19 mouse cellular contexts compared by ENCODE assay signal in genomic region chr6:29903343-29903914, GRCm38 (mm10). TPM values are rescaled to one million over a fixed set of nuclear protein-coding genes. Genes with fewer than 3 reads are reported as not detected.
DNase-seq lines count a peak whose midpoint lies in the region; ATAC-seq lines count a peak whose summit lies in the region.
"Had no signal": no experiment of that assay in that cellular context is flagged by ENCODE, and none has a peak within 500 bp of the region (broad histone marks: within the 10 kb centered on the region; RNA-seq: fewer than 3 reads in every experiment).

No protein-coding gene starts in this region.

- 88% methylated on average over 3 of the region's 3 CpGs for WGBS in forebrain, embryonic 16.5 days
- WGBS in forebrain, embryonic 14.5 days, result 91% methylated on average over 3 of the region's 3 CpGs
- WGBS in heart, embryonic 11.5 days (ENCODE audit: insufficient replicate concordance), result 85% methylated on average over 3 of the region's 3 CpGs
- 79% methylated on average over 3 of the region's 3 CpGs for WGBS in heart, embryonic 15.5 days

- no peak overlapping the region for H3K9ac ChIP-seq in forebrain, embryonic 16.5 days (replicated peaks; ENCODE audit: low read depth, low read length)
- H3K9ac ChIP-seq in forebrain, embryonic 14.5 days (ENCODE audit: low read length), result no peak overlapping the region
- H3K9ac ChIP-seq in heart, embryonic 11.5 days (ENCODE audit: low read depth, low read length), result no peak overlapping the region
- no peak overlapping the region for H3K9ac ChIP-seq in heart, embryonic 15.5 days
- H3K9ac ChIP-seq: embryonic facial prominence, embryonic 13.5 days; hindbrain, embryonic 15.5 days; kidney, embryonic 15.5 days had no signal

- no peaks in the 10 kb centered on the region for H3K9me3 ChIP-seq in forebrain, embryonic 16.5 days (ENCODE audit: control insufficient read depth, low read length)
- no peaks in the 10 kb centered on the region for H3K9me3 ChIP-seq in forebrain, embryonic 14.5 days (replicated peaks; ENCODE audit: control insufficient read depth, low read length)
- no peaks in the 10 kb centered on the region for H3K9me3 ChIP-seq in heart, embryonic 11.5 days (replicated peaks; ENCODE audit: control insufficient read depth, low read length)
- H3K9me3 ChIP-seq in heart, embryonic 15.5 days (replicated peaks), result no peaks in the 10 kb centered on the region
- H3K9me3 ChIP-seq: embryonic facial prominence, embryonic 13.5 days; hindbrain, embryonic 15.5 days; kidney, embryonic 15.5 days had no signal

- H3K27me3 ChIP-seq in forebrain, embryonic 16.5 days (replicated peaks; ENCODE audit: control insufficient read depth, insufficient read depth, low read length), result no peaks in the 10 kb centered on the region
- H3K27me3 ChIP-seq in forebrain, embryonic 14.5 days (replicated peaks; ENCODE audit: control insufficient read depth, insufficient read depth, low read length), result no peaks in the 10 kb centered on the region
- H3K27me3 ChIP-seq in heart, embryonic 11.5 days (ENCODE audit: control insufficient read depth, insufficient read depth, low read length), result no peaks in the 10 kb centered on the region
- H3K27me3 ChIP-seq in heart, embryonic 15.5 days, result no peaks in the 10 kb centered on the region
- H3K27me3 ChIP-seq: embryonic facial prominence, embryonic 13.5 days; hindbrain, embryonic 15.5 days; kidney, embryonic 15.5 days had no signal

- H3K4me2 ChIP-seq in forebrain, embryonic 16.5 days (ENCODE audit: low read length), result no peak overlapping the region
- H3K4me2 ChIP-seq in forebrain, embryonic 14.5 days (ENCODE audit: low read length), result no peak overlapping the region
- no peak overlapping the region for H3K4me2 ChIP-seq in heart, embryonic 11.5 days
- H3K4me2 ChIP-seq in heart, embryonic 15.5 days, result peak overlapping the region; percentile 32
- H3K4me2 ChIP-seq: embryonic facial prominence, embryonic 13.5 days; hindbrain, embryonic 15.5 days; kidney, embryonic 15.5 days had no signal

- H3K27ac ChIP-seq in forebrain, embryonic 16.5 days (ENCODE audit: low read length), result no peak overlapping the region
- H3K27ac ChIP-seq in forebrain, embryonic 14.5 days (ENCODE audit: low read depth, low read length), result no peak overlapping the region
- H3K27ac ChIP-seq in heart, embryonic 11.5 days (ENCODE audit: low read depth, low read length), result peak overlapping the region; percentile 90
- H3K27ac ChIP-seq in heart, embryonic 15.5 days, result peak overlapping the region; percentile 97
- H3K27ac ChIP-seq: embryonic facial prominence, embryonic 13.5 days; gastrocnemius, adult 2 months; hindbrain, embryonic 15.5 days; kidney, embryonic 15.5 days had no signal

- no peak for DNase-seq in forebrain, embryonic 14.5 days (ENCODE audit: low spot score)
- no peak for DNase-seq in heart, postnatal 25 days (ENCODE audit: low spot score)
- DNase-seq in heart, adult 11 months, result no peak
- no peak for DNase-seq in thymus, adult 18-20 months
- DNase-seq: adrenal gland, postnatal 14 days; cerebellum, adult 18-20 months; cerebellum, adult 9-11 months; cerebellum, postnatal 36 days; gastrocnemius, postnatal 25 days; kidney, adult 2 months had no signal

- peak; percentile 63 for ATAC-seq in forebrain, embryonic 16.5 days
- no peak for ATAC-seq in forebrain, embryonic 14.5 days
- no peak for ATAC-seq in heart, embryonic 11.5 days (replicated peaks; ENCODE audit: insufficient number of reproducible peaks, low FRiP score, low TSS enrichment)
- ATAC-seq in heart, embryonic 15.5 days (replicated peaks; ENCODE audit: insufficient number of reproducible peaks, insufficient read depth, low FRiP score, low read depth), result peak; percentile 55; the same call in 1 of the 2 replicates
- ATAC-seq: intestine, embryonic 16.5 days had no signal

- intact Hi-C loops in heart, postnatal 25 days (cut with DNase I), result no loop called here

- H3K4me3 ChIP-seq in forebrain, embryonic 16.5 days (replicated peaks; ENCODE audit: low read length), result no peak overlapping the region
- no peak overlapping the region for H3K4me3 ChIP-seq in forebrain, embryonic 14.5 days (ENCODE audit: low read depth, low read length)
- H3K4me3 ChIP-seq in heart, embryonic 11.5 days (ENCODE audit: low read depth, low read length), result no peak overlapping the region
- H3K4me3 ChIP-seq in heart, embryonic 15.5 days, result no peak overlapping the region
- H3K4me3 ChIP-seq: embryonic facial prominence, embryonic 13.5 days; gastrocnemius, adult 2 months; hindbrain, embryonic 15.5 days; kidney, embryonic 15.5 days had no signal

- H3K36me3 ChIP-seq in forebrain, embryonic 16.5 days (ENCODE audit: control insufficient read depth, insufficient read depth), result 0 out of 2 replicates have a peak, but pooled peaks cover 2% of the 10 kb centered on the region
- H3K36me3 ChIP-seq in forebrain, embryonic 14.5 days (ENCODE audit: control insufficient read depth, insufficient read depth, low read length), result no peaks in the 10 kb centered on the region
- H3K36me3 ChIP-seq in heart, embryonic 11.5 days (ENCODE audit: control insufficient read depth, insufficient read depth, low read length), result no peaks in the 10 kb centered on the region
- H3K36me3 ChIP-seq in heart, embryonic 15.5 days, result no peaks in the 10 kb centered on the region; the same call in 1 of the 2 replicates

- H3K4me1 ChIP-seq in forebrain, embryonic 16.5 days (replicated peaks; ENCODE audit: control insufficient read depth, insufficient read depth, low read length), result no peaks in the 10 kb centered on the region
- H3K4me1 ChIP-seq in forebrain, embryonic 14.5 days (ENCODE audit: control insufficient read depth, insufficient read depth, low read length), result no peaks in the 10 kb centered on the region
- H3K4me1 ChIP-seq in heart, embryonic 11.5 days (ENCODE audit: control insufficient read depth, insufficient read depth, low read length), result peaks cover 11% of the 10 kb centered on the region
- H3K4me1 ChIP-seq in heart, embryonic 15.5 days (replicated peaks), result peaks cover 32% of the 10 kb centered on the region
- H3K4me1 ChIP-seq: embryonic facial prominence, embryonic 13.5 days; hindbrain, embryonic 15.5 days; kidney, embryonic 15.5 days had no signal

RNA-seq across cellular contexts. Expression of gene Strip2, which starts 13.4 kb away (rescaled TPM):
- polyA plus RNA-seq in forebrain, embryonic 16.5 days (2015; fragmentation: Nextera tagmentation; extraction: Ambion mirVana), result 4.2 and 4.9 TPM in 2 replicates
- polyA plus RNA-seq in forebrain, embryonic 14.5 days (2014; fragmentation: Nextera tagmentation; extraction: Ambion mirVana), result 1.7 and 2.7 TPM in 2 replicates
- polyA plus RNA-seq in heart, embryonic 11.5 days (2014; fragmentation: Nextera tagmentation; extraction: Ambion mirVana), result 21.5 and 25.7 TPM in 2 replicates
- total RNA-seq in heart, postnatal 25 days (2021), result 10 to 100 TPM; 52.9 to 63.3 TPM
- 53.2 and 63.1 TPM in 2 replicates for polyA plus RNA-seq in heart, embryonic 15.5 days (2015; fragmentation: Nextera tagmentation; extraction: Ambion mirVana)
- total RNA-seq: granulocyte monocyte progenitor cell, adult 5-6 weeks had no signal

Comparison
In these comparisons a context has a peak if more than half of its experiments do, and no peak if none do; other contexts are left out.
1. ATAC-seq: peak in forebrain, embryonic 16.5 days (single experiment) and heart, embryonic 15.5 days (single experiment); none in forebrain, embryonic 14.5 days (single experiment) and heart, embryonic 11.5 days (single experiment).
2. H3K27ac ChIP-seq: peak in heart, embryonic 11.5 days (single experiment) and heart, embryonic 15.5 days (single experiment); none in forebrain, embryonic 16.5 days (single experiment) and forebrain, embryonic 14.5 days (single experiment).